Mouse (Mus musculus): Measurements from ENCODE around the gene Sacm1l.

The Sacm1l gene

DNA sequence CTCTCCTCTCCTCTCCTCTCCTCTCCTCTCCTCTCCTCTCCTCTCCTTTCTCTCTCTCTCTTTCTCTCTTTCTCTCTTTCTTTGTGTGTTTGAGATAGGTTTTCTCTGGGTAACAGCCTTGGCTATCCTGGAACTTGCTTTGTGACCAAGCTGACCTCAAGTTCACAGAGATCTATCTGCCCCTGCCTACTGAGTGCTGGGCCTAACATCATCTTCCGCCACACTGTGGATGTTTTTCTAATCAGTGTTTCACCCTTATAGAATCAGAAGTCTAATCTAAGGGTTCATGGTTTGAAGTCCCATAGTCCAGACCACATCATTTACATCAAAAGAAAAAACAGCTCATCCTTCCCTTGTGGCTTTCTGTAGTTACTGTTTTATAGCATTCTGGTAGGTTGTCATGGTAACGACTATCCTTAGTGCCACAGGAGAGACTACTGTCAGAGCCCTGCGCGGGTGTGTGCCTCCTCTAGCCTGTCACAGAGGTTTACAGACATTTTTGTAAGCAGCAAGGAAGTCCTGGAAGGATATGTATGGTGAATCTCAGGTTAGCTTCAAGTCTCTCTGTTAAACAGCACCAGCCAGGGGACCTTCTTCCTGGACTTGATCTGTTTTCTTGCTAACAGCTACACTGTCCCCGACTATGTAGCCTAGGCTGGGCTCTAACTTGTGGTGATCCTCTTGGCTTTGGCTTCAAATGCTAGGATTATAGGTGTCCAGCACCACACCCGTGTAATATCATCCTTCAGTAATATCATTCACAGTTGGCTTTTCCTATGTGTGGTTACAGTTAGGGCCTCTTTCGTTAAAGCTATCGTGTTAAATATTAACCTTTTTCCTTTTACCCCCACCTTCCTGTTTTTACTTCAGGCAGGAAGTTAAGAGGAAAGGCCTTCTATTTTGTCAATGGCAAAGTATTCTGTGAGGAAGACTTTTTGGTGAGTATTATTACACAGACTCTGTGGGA is 19.6 kb upstream of the Sacm1l start:
- peak; percentile 91 for DNase-seq (ENCODE audit: low read depth, low spot score)

DNA sequence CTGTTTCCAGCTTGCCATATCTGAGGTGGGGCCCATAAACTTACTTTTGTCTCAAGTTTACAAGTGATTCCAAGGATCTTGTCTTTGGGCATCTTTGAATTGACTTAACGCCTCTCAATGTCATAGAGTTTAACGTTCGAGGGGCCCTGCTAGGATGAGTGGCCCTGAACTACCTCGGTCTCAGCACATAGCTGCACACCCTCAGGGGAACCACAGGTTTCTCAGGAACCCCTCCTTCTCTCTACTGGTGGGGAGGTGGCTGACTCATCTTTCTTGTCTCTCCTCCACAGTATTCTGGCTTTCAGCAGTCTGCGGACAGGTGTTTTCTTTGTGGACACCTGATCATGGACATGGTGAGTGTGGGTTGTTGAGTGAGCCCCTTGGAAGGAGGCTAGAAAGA is 18.6 kb upstream of the Sacm1l start:
- DNase-seq (ENCODE audit: low read depth, low spot score) = peak; percentile 25

GRCm38 (mm10) chr9:123512482-123512881 is 17.1 kb upstream of the Sacm1l start:
- no peak for DNase-seq (ENCODE audit: low read depth, low spot score)

DNA sequence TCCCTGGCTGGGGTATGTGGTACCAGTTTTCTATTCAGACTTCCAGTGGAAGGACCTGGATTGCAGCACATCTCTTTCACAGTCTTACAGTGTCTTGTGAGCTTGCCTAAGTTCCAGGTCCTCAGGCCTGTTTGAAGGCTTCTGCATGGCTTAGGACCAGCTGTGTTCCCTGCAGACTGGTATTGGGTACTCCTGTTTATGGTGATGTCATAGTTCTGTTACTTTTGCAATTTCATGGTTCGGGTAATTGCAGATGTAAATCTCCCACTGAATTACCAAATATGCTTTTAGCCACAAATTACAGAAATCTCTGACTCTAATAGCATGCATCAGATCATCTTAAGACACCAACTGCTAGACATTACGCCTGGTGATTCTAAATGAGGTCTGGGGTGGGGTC is 14.5 kb upstream of the Sacm1l start:
- DNase-seq (ENCODE audit: low read depth, low spot score) = no peak

DNA sequence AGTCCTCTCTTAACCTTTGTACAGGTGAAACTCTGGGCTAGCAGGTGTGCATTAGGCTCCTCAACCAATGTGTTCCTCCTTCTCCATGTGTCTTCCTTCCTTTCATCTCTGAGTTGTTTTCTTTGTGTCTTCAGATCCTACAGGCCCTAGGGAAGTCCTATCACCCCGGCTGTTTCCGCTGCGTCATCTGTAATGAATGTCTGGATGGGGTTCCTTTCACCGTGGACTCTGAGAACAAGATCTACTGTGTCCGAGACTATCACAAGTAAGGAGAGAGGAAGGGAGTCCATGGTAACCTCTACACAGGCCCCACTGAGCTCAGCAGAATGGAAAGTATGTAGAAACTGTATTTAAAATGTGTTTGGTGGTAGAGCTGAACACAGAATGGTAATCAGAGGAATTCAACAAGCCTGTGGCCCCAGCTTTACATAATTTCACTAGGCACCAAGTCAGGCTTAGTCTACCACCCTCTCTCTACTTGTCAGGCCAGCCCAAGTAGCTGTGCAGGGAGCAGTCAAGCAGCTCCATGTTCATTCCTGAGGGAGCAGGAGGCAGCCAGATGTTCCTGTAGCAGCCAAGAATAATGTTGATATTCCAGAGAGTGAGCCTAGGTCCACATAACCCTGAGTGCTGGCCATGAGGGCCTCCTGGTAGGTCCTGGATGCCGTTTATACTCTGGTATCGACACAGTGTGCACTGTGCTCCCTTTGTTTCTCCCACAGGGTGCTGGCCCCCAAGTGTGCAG is 12.7 kb upstream of the Sacm1l start:
- no peak for DNase-seq (ENCODE audit: low read depth, low spot score)

- DNase-seq (ENCODE audit: low read depth, low spot score) = peak; percentile 77
These were observed 10.3 kb upstream of the Sacm1l start for GRCm38 (mm10) chr9:123518969-123519894.

GRCm38 (mm10) chr9:123520735-123521134 is 8.8 kb upstream of the Sacm1l start:
- no peak for DNase-seq (ENCODE audit: low read depth, low spot score)

- DNase-seq (ENCODE audit: low read depth, low spot score) = peak; percentile 80
These were observed 5.9 kb upstream of the Sacm1l start for GRCm38 (mm10) chr9:123523676-123524075.

DNA sequence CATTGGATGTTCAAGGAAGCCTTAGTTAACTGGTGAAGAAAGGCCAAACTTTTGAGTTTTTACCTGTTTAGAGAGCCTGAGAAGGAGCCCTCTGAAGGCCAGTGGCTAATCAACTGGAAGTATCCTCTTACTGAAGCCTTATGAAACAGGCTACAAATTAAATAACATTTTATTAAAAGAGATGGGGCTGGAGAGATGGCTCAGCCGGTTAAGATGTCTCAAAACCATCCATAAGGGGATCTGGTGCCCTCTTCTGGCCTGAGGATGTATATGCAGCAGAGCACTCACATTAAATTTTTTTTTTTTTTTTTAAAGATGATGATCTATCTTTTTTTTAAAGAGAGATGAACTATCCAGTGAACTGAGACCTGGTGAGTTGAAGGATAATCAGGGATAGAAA is 4.5 kb upstream of the Sacm1l start:
- DNase-seq (ENCODE audit: low read depth, low spot score) = peak; percentile 93

- DNase-seq (ENCODE audit: low read depth, low spot score) = no peak
These were observed 3.1 kb upstream of the Sacm1l start for GRCm38 (mm10) chr9:123526502-123526901.

GRCm38 (mm10) chr9:123528087-123528925 is 1.3 kb upstream of the Sacm1l start:
- DNase-seq (ENCODE audit: low read depth, low spot score) = peak; percentile 39

DNA sequence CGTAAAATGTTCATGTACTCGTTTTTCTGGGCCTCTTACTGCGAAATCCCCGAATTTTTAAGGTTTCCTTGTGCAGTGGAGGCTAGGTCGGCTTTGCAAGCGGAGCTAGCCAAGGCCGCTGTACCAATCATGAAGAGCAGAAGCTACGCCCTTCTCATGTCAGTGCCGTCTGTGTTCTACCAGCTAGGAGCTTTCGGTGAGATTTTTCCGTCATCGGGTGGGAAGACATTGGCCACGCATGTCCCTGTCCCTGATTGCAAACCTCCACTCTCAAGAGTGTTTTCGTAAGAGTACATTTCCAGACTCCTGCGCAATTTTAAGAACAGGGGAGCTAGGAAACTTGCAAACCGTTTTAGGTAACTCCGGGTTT is 648 bp upstream of the Sacm1l start:
- DNase-seq (ENCODE audit: low read depth, low spot score) = peak; percentile 75

DNA sequence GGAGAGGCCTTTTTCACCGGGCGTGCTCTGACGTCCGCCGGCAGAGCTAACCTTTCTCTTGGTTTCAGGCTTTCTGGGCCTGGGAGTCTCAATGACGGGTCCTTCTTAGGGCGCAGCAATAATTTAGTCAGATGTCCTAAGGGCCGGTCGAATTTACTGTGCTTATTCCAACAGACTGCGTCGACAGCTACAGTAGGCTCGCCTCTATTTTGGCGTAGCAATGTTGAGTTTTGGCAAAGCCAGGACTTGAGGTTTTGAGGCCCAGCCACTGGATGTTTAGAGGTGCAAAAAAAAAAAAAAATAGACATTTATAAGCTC is 558 bp downstream of the Sacm1l start:
- DNase-seq (ENCODE audit: low read depth, low spot score) = no peak

GRCm38 (mm10) chr9:123530566-123531130 is 1.1 kb downstream of the Sacm1l start:
- DNase-seq (ENCODE audit: low read depth, low spot score) = no peak

DNA sequence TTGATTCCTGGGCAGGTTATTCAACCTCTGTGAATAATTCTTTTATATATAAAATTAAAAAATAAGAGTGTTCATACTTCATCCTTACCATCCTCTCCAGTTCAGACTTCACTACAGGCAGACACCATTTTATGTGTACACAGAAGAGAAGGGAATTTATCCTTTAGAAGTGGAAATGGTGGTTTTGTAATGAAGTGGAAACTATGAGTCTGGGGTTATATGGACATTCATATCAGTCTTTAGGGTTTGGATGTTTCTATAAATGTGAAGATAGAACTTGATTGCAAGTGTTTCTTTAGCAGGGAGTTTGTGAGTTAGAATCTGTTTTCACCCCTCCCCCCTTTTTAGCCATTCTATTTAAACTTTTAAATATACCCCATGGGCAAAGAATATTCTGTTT is 1.7 kb downstream of the Sacm1l start:
- no peak for DNase-seq (ENCODE audit: low read depth, low spot score)

GRCm38 (mm10) chr9:123536613-123537012 is 7.1 kb downstream of the Sacm1l start:
- no peak for DNase-seq (ENCODE audit: low read depth, low spot score)

- no peak for DNase-seq (ENCODE audit: low read depth, low spot score)
These were observed 8.6 kb downstream of the Sacm1l start for GRCm38 (mm10) chr9:123538189-123538588.

DNA sequence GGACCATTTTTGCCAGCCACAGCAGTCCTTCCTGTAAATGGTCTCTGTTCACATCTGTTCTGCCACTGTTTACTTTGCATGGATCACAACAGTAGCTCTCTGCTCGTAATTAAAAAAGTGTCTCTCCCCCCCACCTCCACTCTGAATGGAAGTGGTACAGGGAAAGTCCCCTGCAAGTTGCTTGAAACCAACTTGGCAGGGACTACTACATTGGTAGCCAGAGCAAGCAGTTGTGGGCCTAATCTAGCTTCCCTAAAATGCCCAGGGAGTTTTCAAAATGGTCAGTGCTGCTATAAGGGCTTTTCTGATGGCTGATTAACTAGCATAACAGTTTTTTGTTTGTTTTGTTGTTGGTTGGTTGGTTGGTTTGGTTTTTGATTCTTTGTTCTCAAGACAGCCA is 9.5 kb downstream of the Sacm1l start:
- no peak for DNase-seq (ENCODE audit: low read depth, low spot score)

DNA sequence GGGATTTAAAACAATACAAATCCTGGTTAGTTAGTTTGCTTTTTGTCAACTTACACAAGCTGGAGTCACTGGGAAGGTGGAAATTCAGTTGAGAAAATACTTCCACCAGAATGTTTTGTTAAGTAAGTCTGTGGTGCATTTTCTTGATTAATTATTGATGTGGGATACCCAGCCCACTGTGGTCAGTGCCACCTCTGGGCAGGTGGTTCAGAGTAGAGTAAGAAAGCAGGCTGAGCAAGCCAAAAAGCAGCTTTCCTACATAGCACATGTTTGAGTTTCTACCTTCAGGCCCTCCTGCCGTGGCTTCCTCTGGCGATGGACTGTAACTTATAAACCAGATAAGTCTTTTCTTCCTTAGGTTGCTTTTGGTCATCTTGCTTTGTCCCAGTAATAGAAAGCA is 10.3 kb downstream of the Sacm1l start:
- no peak for DNase-seq (ENCODE audit: low read depth, low spot score)

DNA sequence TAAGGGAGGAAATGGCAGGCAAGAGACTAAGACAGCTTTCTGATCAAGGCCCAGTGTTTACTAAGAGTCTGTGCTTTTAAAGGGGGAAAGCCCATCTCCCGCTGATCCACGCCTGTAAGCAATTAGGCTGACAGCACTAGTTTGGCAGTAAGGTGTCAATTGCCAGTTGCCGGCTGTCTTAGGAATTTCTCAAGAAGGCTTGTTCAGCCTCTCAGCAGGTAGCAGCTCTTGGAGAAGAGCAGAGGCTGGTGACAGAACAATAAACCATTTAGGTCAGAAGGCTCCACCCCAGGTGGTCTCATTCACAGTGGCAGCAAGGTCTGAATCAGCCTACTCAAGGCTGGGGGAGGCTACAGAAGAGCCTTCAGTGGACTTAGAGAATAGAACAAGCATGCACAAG is 25.0 kb downstream of the Sacm1l start:
- DNase-seq (ENCODE audit: low read depth, low spot score) = no peak

Measured in CD4-positive, CD25-positive, alpha-beta regulatory T cell, adult 2 months (primary cell).